Mouse (Mus musculus) CD4-positive naive resting alpha-beta T cell, adult 57 days (primary cell): ENCODE results near the gene Abca12. TPM values are rescaled to one million over a fixed set of nuclear protein-coding genes. Genes with fewer than 3 reads are reported as not detected.

Source experiments
- total RNA-seq: library from RNA; stranded (reverse); gene quantifications from one replicate; pipeline ENCODE4 v1.2.4, GENCODE M21; 2023

Gene Abca12
- total RNA-seq, result not detected

GRCm38 (mm10) chr1:71414810-71415209 lies at the start of gene Abca12:
Gene Abca12, minus strand, starts transcription at chr1:71414910.

Other genes with a start within 250 kb of the Abca12 start
- 70.8 TPM for gene Atic, start 142.2 kb upstream of the Abca12 start, total RNA-seq
- gene Fn1, start 238.3 kb upstream of the Abca12 start, total RNA-seq, result 1.8 TPM